Mouse (Mus musculus) CD4-positive, CD25-positive, alpha-beta regulatory T cell, adult 4 months (primary cell): Measurements from ENCODE around the gene A930018P22Rik. TPM values are rescaled to one million over a fixed set of nuclear protein-coding genes. Genes with fewer than 3 reads are reported as not detected.
A peak's percentile ranks its signal among the peaks of the same experiment; 100 is the strongest.

Experiments
- ATAC-seq: one replicate; pipeline ENCODE4 v1.8.0; 2017
- polyA plus RNA-seq, 2 experiments: library from polyadenylated mRNA; unstranded; fragments of 100-300 nt; shearing (Covaris generic); gene quantifications; one replicate each; pipeline ENCODE4 v1.2.1; 2017

The A930018P22Rik gene
- polyA plus RNA-seq, 2 experiments from 2014 or later, result not detected

DNA sequence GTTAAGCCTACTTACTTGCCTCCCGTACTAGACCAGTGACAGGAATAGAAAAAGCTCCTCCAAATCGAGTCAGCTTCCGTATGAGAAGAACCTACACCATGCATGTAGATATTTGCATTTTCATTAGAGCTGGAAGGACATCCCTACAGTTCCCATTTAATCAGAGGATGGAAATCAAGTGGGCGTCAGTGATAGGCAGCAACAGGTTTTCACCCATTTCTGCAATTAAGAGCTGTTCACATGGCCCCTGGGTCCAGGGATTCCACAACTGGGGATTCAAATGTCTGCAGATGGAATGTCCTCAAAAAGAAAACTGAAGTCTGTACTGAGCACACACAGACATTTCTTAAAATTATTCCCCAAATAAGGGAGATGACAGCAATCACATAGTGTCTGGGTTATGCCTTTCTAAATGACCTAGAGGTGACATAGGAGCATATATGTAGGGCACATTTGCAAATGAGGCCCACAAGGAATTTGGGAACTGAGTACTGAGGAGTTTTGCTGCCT is 41.5 kb downstream of the A930018P22Rik start:
- ATAC-seq, result no peak

DNA sequence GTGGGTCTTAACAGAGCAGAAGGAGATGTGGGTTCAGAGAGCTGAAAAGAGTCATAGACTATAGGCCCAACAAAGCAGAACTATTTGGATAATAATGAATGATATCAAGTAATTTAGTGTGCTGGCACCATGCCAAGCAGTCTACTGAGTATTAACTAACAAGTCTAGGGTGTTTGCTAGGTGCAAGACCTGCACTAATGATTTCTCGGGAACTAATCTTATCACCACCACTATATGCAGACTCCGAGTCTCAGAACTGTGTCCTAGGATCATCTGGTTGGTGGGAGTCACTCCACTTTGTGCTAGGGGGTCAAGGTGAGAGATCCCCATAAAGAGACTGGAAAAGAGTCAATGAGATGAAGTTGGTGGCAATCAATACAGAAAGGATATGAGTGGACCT is 43.1 kb downstream of the A930018P22Rik start:
- no peak for ATAC-seq

DNA sequence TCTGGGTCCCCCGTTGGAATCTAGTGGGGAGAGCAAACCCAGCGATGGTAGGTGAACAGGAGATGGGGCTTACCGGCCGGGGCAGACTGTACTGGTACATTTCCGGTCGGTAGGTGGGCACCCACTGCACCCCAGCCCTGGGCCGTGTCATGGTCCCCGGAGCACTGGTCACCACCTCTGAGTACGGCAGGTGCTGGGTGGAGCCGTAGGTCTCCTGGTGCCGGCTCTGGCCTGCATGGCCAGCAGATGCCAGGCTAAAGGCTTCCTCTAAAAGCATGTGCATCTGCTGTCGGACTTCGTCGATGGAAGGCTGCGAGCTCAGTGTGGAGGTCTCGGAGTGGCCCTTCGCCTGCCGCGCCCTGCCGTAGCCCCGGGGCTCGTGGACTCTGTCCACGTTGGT is 45.2 kb downstream of the A930018P22Rik start:
- no peak for ATAC-seq

DNA sequence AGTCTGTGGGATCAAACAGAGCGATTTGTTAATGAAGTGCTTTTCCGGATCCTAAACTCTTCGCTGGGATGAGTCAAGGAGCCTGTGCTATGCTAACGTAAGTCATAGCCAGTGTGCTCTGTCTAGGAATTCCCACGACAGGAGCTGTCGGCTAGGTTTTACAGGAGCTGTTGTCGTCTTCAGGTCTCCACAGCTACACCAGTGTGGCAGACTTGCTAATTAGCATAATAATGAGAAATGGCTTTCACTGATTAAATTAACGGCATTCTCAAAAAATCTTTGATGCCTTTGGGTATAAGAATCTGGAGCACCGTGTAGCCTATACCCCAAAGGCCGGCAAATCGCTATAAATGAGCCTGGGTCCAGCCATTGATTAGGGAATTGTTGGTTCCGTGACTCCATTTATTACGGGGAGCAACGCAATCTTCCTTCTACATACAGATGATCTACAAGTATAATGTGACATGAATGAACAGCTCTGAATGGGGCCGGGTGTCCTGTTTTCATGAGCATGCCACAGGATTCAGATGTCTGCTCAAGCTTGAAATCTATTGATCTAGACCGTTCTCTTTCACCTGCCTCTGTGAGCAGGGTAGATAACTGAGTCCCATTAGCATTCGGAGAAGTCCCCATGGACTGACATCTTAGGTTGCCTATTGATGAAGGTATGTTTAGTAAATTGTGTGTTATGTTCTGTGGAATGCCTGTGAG is 45.8 kb downstream of the A930018P22Rik start:
- ATAC-seq, result no peak

DNA sequence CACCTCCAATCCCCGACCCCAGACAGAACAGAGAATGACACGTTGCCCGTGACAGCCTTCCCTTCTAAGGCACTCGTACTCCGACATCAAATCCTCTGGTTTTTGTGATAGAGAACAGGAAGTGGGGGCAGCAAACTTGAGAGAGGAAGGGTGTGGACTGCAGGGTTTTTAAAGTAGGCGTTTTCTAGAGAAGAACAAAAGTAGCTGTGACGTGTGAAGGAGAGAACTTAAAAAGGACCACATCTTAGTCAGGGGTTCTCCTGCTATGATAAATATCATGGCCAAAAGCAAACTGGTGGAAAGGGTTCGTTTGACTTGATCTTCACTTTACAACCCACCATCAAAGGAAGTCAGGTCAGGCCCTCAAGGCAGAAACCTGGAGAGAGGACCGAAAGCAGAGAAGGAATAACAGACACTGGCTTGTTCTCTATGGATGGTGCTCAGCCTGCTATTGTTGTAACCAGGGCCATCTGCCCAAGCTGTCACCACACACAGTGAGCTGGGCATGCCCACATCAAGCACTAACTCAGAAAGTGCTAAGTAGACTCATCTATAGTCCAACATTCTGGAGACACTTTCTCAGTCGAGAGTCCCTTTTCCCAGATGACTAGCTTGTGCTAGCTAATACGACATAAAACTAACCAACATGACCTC is 50.3 kb downstream of the A930018P22Rik start:
- ATAC-seq, result peak; percentile 93

DNA sequence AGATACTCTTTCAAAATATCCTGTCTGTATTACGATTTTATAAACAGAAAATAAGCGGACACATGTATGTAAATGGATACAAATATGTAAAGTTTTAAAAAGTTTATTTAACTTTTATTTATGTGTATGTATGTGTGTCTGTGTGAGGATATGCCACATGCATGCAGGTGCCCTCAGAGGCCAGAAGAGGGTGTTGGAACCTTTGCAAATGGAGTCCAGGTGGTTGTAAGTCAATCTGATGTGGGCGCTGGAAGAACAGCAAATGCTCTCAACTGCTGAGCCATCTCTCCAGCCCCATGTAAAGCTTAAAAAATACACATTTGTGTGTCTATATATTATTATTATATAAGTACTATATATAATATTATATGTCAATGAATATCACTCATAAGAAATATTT is 50.9 kb downstream of the A930018P22Rik start:
- ATAC-seq, result no peak

Other genes with a start within 250 kb of the A930018P22Rik start
- gene Lmo2, start 164.8 kb upstream of the A930018P22Rik start, polyA plus RNA-seq, result 1 to 10 TPM in 1 of 2 experiments, under 1 TPM in 1; 0.38 to 2.1 TPM
- 10 to 100 TPM; 39.2 to 39.4 TPM for gene Fbxo3, start 95.0 kb upstream of the A930018P22Rik start, polyA plus RNA-seq
- under 1 TPM in 1 of 2 experiments, not detected in 1; 0.93 TPM for gene 4931422A03Rik, start 94.4 kb upstream of the A930018P22Rik start, polyA plus RNA-seq
- gene Gm10912, start 56.9 kb upstream of the A930018P22Rik start, polyA plus RNA-seq, result under 1 TPM in 1 of 2 experiments, not detected in 1; 0.19 TPM
- not detected for gene Gm10799, start 54.2 kb upstream of the A930018P22Rik start, polyA plus RNA-seq
- gene Cd59b, start 52.9 kb upstream of the A930018P22Rik start, polyA plus RNA-seq, result 1 to 10 TPM in 1 of 2 experiments, not detected in 1; 1.4 TPM
- gene Cd59a, start 27.0 kb upstream of the A930018P22Rik start, polyA plus RNA-seq, result under 1 TPM in 1 of 2 experiments, not detected in 1; 0.52 TPM